Mouse (Mus musculus) E14TG2a.4 (cell line): ENCODE data around the gene Cldn8.

ENCODE experiments used
- CTCF ChIP-seq: conservative IDR thresholded peaks from 2 replicates; pipeline ENCODE4 v1.5.1; 2014; ENCODE audit warnings: low read length
- NANOG ChIP-seq: IDR thresholded peaks from 2 replicates; pipeline ENCODE4 v1.6.1; 2014; ENCODE audit warnings: borderline replicate concordance, low read length, mixed read lengths
- POU5F1 ChIP-seq: IDR thresholded peaks from 2 replicates; pipeline ENCODE4 v1.6.1; 2014; ENCODE audit warnings: low read length, borderline replicate concordance

DNA sequence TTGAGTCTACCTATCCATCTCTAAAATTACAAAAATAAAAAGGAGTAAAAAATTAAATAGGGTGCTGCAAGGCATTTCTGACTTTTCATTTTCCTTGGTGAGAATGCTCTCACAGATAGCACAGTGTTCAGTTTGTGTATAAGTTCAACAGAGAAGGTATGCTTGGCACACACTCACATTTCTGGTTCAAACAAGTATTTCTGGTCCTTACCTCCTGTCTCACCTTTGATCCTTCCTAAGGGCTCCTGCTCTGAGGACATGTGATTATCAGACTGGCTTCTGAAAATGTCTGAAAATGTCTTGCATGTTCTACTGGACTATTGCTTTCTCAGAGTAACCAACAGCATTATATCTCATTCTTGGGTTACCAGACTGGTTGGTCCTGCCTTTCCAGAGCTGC, 7.2 kb upstream of the Cldn8 start:
- TF ChIP-seq CTCF: no peak
- TF ChIP-seq POU5F1: no peak
- no peak for TF ChIP-seq NANOG
